Comparison of ENCODE assay signal across 8 mouse cellular contexts in genomic region chr13:23524654-23525053, GRCm38 (mm10). TPM values are rescaled to one million over a fixed set of nuclear protein-coding genes. Genes with fewer than 3 reads are reported as not detected.
DNase-seq lines count a peak whose midpoint lies in the region; ATAC-seq and TF ChIP-seq lines count a peak whose summit lies in the region.

No protein-coding gene starts in this region.

- no peaks in the 10 kb centered on the region for H3K27me3 ChIP-seq in kidney, postnatal 0 days (ENCODE audit: insufficient read depth, low read length)
- H3K27me3 ChIP-seq in liver, embryonic 14.5 days (ENCODE audit: control insufficient read depth, insufficient read depth, low read length), result no peaks in the 10 kb centered on the region
- H3K27me3 ChIP-seq in thymus, adult 2 months (ENCODE audit: control insufficient read depth, insufficient read depth, low read length), result no peaks in the 10 kb centered on the region

- H3K4me1 ChIP-seq in kidney, postnatal 0 days (replicated peaks; ENCODE audit: insufficient read depth, low read length), result no peaks in the 10 kb centered on the region
- peaks cover 12 to 23% of the 10 kb centered on the region in 2 experiments for H3K4me1 ChIP-seq in liver, embryonic 14.5 days (replicated peaks; ENCODE audit: control insufficient read depth in 2 of 2, insufficient read depth in 2 of 2, low read length in 1 of 2)
- peaks cover 2% of the 10 kb centered on the region for H3K4me1 ChIP-seq in thymus, adult 2 months (replicated peaks; ENCODE audit: control insufficient read depth, insufficient read depth, low read length)

- peak; percentile 90 for DNase-seq in CD4-positive, CD25-positive, alpha-beta regulatory T cell, adult 2 months (ENCODE audit: low read depth, low spot score)
- peak; percentile 66 for DNase-seq in adrenal gland, adult 8-10 months
- peak; percentile 86 for DNase-seq in embryo, embryonic 9.5 days (ENCODE audit: extremely low spot score)
- peak; percentile 54 for DNase-seq in heart, adult 8-10 months (ENCODE audit: low spot score)
- peak; percentile 89 for DNase-seq in kidney, postnatal 0 days (ENCODE audit: low spot score)
- peak; percentile 73 to 77 (median 76) for DNase-seq in liver, embryonic 14.5 days (ENCODE audit: low read depth in 3 of 3, low spot score in 3 of 3)
- peak; percentile 71 to 80 for DNase-seq in natural killer cell, adult 2 months (ENCODE audit: low spot score in 2 of 2)
- DNase-seq in thymus, adult 2 months, result peak; percentile 72

- WGBS in kidney, postnatal 0 days, result 11% methylated on average over 5 of the region's 5 CpGs
- 9% methylated on average over 5 of the region's 5 CpGs for WGBS in liver, embryonic 14.5 days (ENCODE audit: insufficient replicate concordance)
- 19% methylated on average over 5 of the region's 5 CpGs for WGBS in thymus, adult 2 months

- H3K9me3 ChIP-seq in kidney, postnatal 0 days (replicated peaks; ENCODE audit: low read length), result no peaks in the 10 kb centered on the region
- H3K9me3 ChIP-seq in liver, embryonic 14.5 days (ENCODE audit: control insufficient read depth, low read length), result no peaks in the 10 kb centered on the region

- no peak overlapping the region for H3K4me3 ChIP-seq in kidney, postnatal 0 days (replicated peaks; ENCODE audit: low read depth, low read length)
- H3K4me3 ChIP-seq in liver, embryonic 14.5 days (ENCODE audit: insufficient read depth in 1 of 2, low read depth in 2 of 2, low read length in 2 of 2), result no peak overlapping the region
- H3K4me3 ChIP-seq in thymus, adult 2 months (ENCODE audit: control insufficient read depth, insufficient read depth, low read length), result no peak overlapping the region

- no peak overlapping the region for H3K27ac ChIP-seq in kidney, postnatal 0 days
- H3K27ac ChIP-seq in liver, embryonic 14.5 days, result no peak overlapping the region
- H3K27ac ChIP-seq in thymus, adult 2 months (ENCODE audit: control insufficient read depth, insufficient read depth, low read length), result no peak overlapping the region

- no peak for ATAC-seq in kidney, postnatal 0 days (replicated peaks; ENCODE audit: low FRiP score, low read depth)
- ATAC-seq in liver, embryonic 14.5 days (ENCODE audit: insufficient read depth), result no peak

- TF ChIP-seq CTCF in kidney, postnatal 0 days (IDR thresholded peaks at IDR 0.05; ENCODE audit: low read depth), result peak; percentile 91
- TF ChIP-seq CTCF in liver, embryonic 14.5 days (IDR thresholded peaks at IDR 0.05; ENCODE audit: low read depth), result peak; percentile 94
- peak; percentile 40; the same call in 1 of the 2 replicates for TF ChIP-seq CTCF in thymus, adult 2 months (IDR thresholded peaks at IDR 0.05; ENCODE audit: borderline replicate concordance, control insufficient read depth, extremely low read depth, insufficient read depth, low read length, poor library complexity)

- H3K36me3 ChIP-seq in kidney, postnatal 0 days (ENCODE audit: insufficient read depth, low read length), result no peaks in the 10 kb centered on the region
- H3K36me3 ChIP-seq in liver, embryonic 14.5 days (replicated peaks; ENCODE audit: control insufficient read depth, insufficient read depth, low read depth), result no peaks in the 10 kb centered on the region
- no peaks in the 10 kb centered on the region for H3K36me3 ChIP-seq in thymus, adult 2 months (ENCODE audit: control insufficient read depth, insufficient read depth, low read length)

- H3K9ac ChIP-seq in kidney, postnatal 0 days (ENCODE audit: low read depth, low read length), result no peak overlapping the region
- H3K9ac ChIP-seq in liver, embryonic 14.5 days (replicated peaks), result no peak overlapping the region

- no peak for TF ChIP-seq EP300 in liver, embryonic 14.5 days (IDR thresholded peaks at IDR 0.05; ENCODE audit: low read depth)

- no peak for TF ChIP-seq POLR2A in thymus, adult 2 months (IDR thresholded peaks at IDR 0.05; ENCODE audit: control insufficient read depth, extremely low read depth, insufficient read depth, low read length, poor library complexity)

- no peak overlapping the region for H3K4me2 ChIP-seq in kidney, postnatal 0 days (ENCODE audit: low read length)
- peak overlapping the region; percentile 26 for H3K4me2 ChIP-seq in liver, embryonic 14.5 days (ENCODE audit: low read depth)

RNA-seq across cellular contexts. Expression of gene Hist1h4h, which starts 6.2 kb away (rescaled TPM):
- 100 to 1,000 TPM; 381 to 523 (median 406) TPM for total RNA-seq in adrenal gland, adult 8-10 months (2022)
- total RNA-seq in heart, adult 8-10 months (2022), result 100 to 1,000 TPM; 231 to 254 (median 246) TPM
- 7.6 and 8.3 TPM in 2 replicates for polyA plus RNA-seq in kidney, postnatal 0 days (2015; fragmentation: Nextera tagmentation; extraction: Ambion mirVana)
- 8.6 and 24.1 TPM in 2 replicates for polyA plus RNA-seq in liver, embryonic 14.5 days (2012; rRNA removed)
- polyA plus RNA-seq in liver, embryonic 14.5 days (2014; fragmentation: Nextera tagmentation; extraction: Ambion mirVana), result 5.3 and 6.1 TPM in 2 replicates
- 150 and 182 TPM in 2 replicates for polyA plus RNA-seq in thymus, adult 2 months (2012; rRNA removed)

RNA-seq across cellular contexts. Expression of gene Hist1h2af, which starts 9.1 kb away (rescaled TPM):
- 10 to 100 TPM in 3 of 4 experiments, 1 to 10 TPM in 1; 8.2 to 20.8 (median 16.2) TPM for total RNA-seq in adrenal gland, adult 8-10 months (2022)
- 10 to 100 TPM in 1 of 4 experiments, 1 to 10 TPM in 3; 2.4 to 17.9 (median 5.5) TPM for total RNA-seq in heart, adult 8-10 months (2022)
- polyA plus RNA-seq in kidney, postnatal 0 days (2015; fragmentation: Nextera tagmentation; extraction: Ambion mirVana), result 3.3 and 4.9 TPM in 2 replicates
- 375 and 609 TPM in 2 replicates for polyA plus RNA-seq in liver, embryonic 14.5 days (2012; rRNA removed)
- 14.2 and 17.4 TPM in 2 replicates for polyA plus RNA-seq in liver, embryonic 14.5 days (2014; fragmentation: Nextera tagmentation; extraction: Ambion mirVana)
- polyA plus RNA-seq in thymus, adult 2 months (2012; rRNA removed), result 4,070 and 5,945 TPM in 2 replicates

RNA-seq across cellular contexts. Expression of gene Hist1h3g, which starts 10.6 kb away (rescaled TPM):
- 1 to 10 TPM; 3.2 to 5.6 (median 4.7) TPM for total RNA-seq in adrenal gland, adult 8-10 months (2022)
- 1 to 10 TPM; 3.4 to 5.0 (median 3.8) TPM for total RNA-seq in heart, adult 8-10 months (2022)
- 3.9 and 4.0 TPM in 2 replicates for polyA plus RNA-seq in kidney, postnatal 0 days (2015; fragmentation: Nextera tagmentation; extraction: Ambion mirVana)
- 48.1 and 52.5 TPM in 2 replicates for polyA plus RNA-seq in liver, embryonic 14.5 days (2012; rRNA removed)
- polyA plus RNA-seq in liver, embryonic 14.5 days (2014; fragmentation: Nextera tagmentation; extraction: Ambion mirVana), result 8.6 and 9.6 TPM in 2 replicates
- 496 and 661 TPM in 2 replicates for polyA plus RNA-seq in thymus, adult 2 months (2012; rRNA removed)

RNA-seq across cellular contexts. Expression of gene Hist1h2bh, which starts 18.5 kb away (rescaled TPM):
- 1 to 10 TPM; 2.2 to 3.4 (median 2.9) TPM for total RNA-seq in adrenal gland, adult 8-10 months (2022)
- total RNA-seq in heart, adult 8-10 months (2022), result 1 to 10 TPM in 2 of 4 experiments, under 1 TPM in 2; 0.91 to 1.3 (median 1.1) TPM
- polyA plus RNA-seq in kidney, postnatal 0 days (2015; fragmentation: Nextera tagmentation; extraction: Ambion mirVana), result 0.37 and 0.43 TPM in 2 replicates
- polyA plus RNA-seq in liver, embryonic 14.5 days (2012; rRNA removed), result 6.7 and 8.7 TPM in 2 replicates
- 1.2 and 1.4 TPM in 2 replicates for polyA plus RNA-seq in liver, embryonic 14.5 days (2014; fragmentation: Nextera tagmentation; extraction: Ambion mirVana)
- 37.8 and 51.2 TPM in 2 replicates for polyA plus RNA-seq in thymus, adult 2 months (2012; rRNA removed)

RNA-seq across cellular contexts. Expression of gene Hist1h3f, which starts 19.2 kb away (rescaled TPM):
- 10 to 100 TPM; 16.8 to 22.6 (median 20.7) TPM for total RNA-seq in adrenal gland, adult 8-10 months (2022)
- total RNA-seq in heart, adult 8-10 months (2022), result 1 to 10 TPM; 4.6 to 6.3 (median 5.7) TPM
- polyA plus RNA-seq in kidney, postnatal 0 days (2015; fragmentation: Nextera tagmentation; extraction: Ambion mirVana), result 0.71 and 0.83 TPM in 2 replicates
- 5.1 and 13.6 TPM in 2 replicates for polyA plus RNA-seq in liver, embryonic 14.5 days (2012; rRNA removed)
- polyA plus RNA-seq in liver, embryonic 14.5 days (2014; fragmentation: Nextera tagmentation; extraction: Ambion mirVana), result 1.00 and 1.1 TPM in 2 replicates
- 72.3 and 87.8 TPM in 2 replicates for polyA plus RNA-seq in thymus, adult 2 months (2012; rRNA removed)

Comparison
In these comparisons a context has a peak if more than half of its experiments do, and no peak if none do; other contexts are left out.
1. CTCF ChIP-seq: peak in every context shown above with its lines; median percentile 94 in liver, embryonic 14.5 days; 91 in kidney, postnatal 0 days; 40 in thymus, adult 2 months.